Mouse (Mus musculus) layer of hippocampus, adult 8-10 months (tissue): Measurements from ENCODE around the gene Ncbp3. TPM values are rescaled to one million over a fixed set of nuclear protein-coding genes. Genes with fewer than 3 reads are reported as not detected.
A peak's percentile ranks its signal among the peaks of the same experiment; 100 is the strongest.

ENCODE experiments used
- DNase-seq, 2 experiments: peaks; one replicate each; pipeline ENCODE4 v3.0.0; 2022; ENCODE audit warnings: low spot score in 2 of 2
- total RNA-seq, 4 experiments: library from RNA; stranded (reverse); gene quantifications; 2 replicates each; pipeline ENCODE4 v1.2.4; 2022

Gene Ncbp3
- total RNA-seq, 4 experiments from 2014 or later = 9.3 to 12.1 (median 11.3) TPM

GRCm38 (mm10) chr11:73134222-73134621 is 86.6 kb downstream of the Ncbp3 start:
- no peak for DNase-seq

GRCm38 (mm10) chr11:73136587-73136986 is 89.0 kb downstream of the Ncbp3 start:
- DNase-seq = no peak

- DNase-seq = no peak
These were observed 89.5 kb downstream of the Ncbp3 start for GRCm38 (mm10) chr11:73137116-73137515.

- peak; percentile 81 to 83 for DNase-seq
These were observed 90.3 kb downstream of the Ncbp3 start, which contains the start of gene Haspin for GRCm38 (mm10) chr11:73137591-73138501. TSS of gene Haspin (minus strand) at chr11:73138294.

Other genes starting within 250 kb of the Ncbp3 start
- 1 to 10 TPM; 6.0 to 8.9 (median 6.3) TPM for gene Atp2a3, start 86.6 kb upstream of the Ncbp3 start, total RNA-seq
- gene P2rx1, start 48.7 kb upstream of the Ncbp3 start, total RNA-seq = under 1 TPM in 3 of 4 experiments, not detected in 1; 0.45 to 0.55 (median 0.54) TPM
- 100 to 1,000 TPM; 123 to 167 (median 149) TPM for gene Camkk1, start 28.8 kb upstream of the Ncbp3 start, total RNA-seq
- under 1 TPM; 0.16 to 0.21 (median 0.18) TPM for gene Itgae, start 42.8 kb downstream of the Ncbp3 start, total RNA-seq
- under 1 TPM in 3 of 4 experiments, not detected in 1; 0.19 to 0.48 (median 0.25) TPM for gene Haspin, start 90.5 kb downstream of the Ncbp3 start, total RNA-seq
- 1 to 10 TPM; 1.7 to 4.1 (median 2.8) TPM for gene P2rx5, start 112.6 kb downstream of the Ncbp3 start, total RNA-seq
- gene Emc6, start 129.3 kb downstream of the Ncbp3 start, total RNA-seq = 10 to 100 TPM; 39.6 to 49.2 (median 44.0) TPM
- 10 to 100 TPM in 2 of 4 experiments, 1 to 10 TPM in 2; 7.9 to 13.1 (median 10.5) TPM for gene Tax1bp3, start 129.3 kb downstream of the Ncbp3 start, total RNA-seq
- 10 to 100 TPM; 19.0 to 30.4 (median 24.5) TPM for gene Ctns, start 151.3 kb downstream of the Ncbp3 start, total RNA-seq
- gene Shpk, start 151.7 kb downstream of the Ncbp3 start, total RNA-seq = 1 to 10 TPM; 3.3 to 5.1 (median 4.2) TPM
- gene Trpv1, start 186.5 kb downstream of the Ncbp3 start, total RNA-seq = not detected
- gene Trpv3, start 219.6 kb downstream of the Ncbp3 start, total RNA-seq = under 1 TPM; 0.49 to 0.67 (median 0.58) TPM